Mouse (Mus musculus) yolk sac, embryonic 10.5 days (tissue): ENCODE results near the gene St8sia1.

ENCODE experiments used
- DNase-seq: peaks from one replicate; pipeline ENCODE4 v3.0.0-alpha.2; 2017; ENCODE audit warnings: low spot score

St8sia1 gene

DNA sequence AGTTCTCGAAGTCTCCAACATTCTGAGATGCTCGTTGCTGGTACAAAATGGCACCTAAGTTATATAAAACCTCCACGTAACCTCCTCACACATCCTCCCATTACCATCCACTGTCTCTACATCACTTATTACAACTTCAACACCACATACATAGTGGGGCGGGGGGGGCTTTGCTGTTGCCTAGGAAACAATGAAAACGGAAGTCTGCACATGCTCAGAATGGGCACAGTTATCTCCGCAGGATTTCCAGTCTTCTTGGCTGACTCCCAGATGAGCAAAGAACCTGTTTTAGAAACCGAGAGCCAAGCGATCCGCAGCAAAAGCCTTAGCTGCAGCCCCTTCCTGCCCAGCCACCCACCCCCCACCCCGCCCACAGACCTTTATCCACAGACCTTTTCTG, 174.5 kb downstream of the St8sia1 start:
- DNase-seq, result no peak

- no peak for DNase-seq
Measured at GRCm38 (mm10) chr6:142788042-142788987, 175.9 kb downstream of the St8sia1 start.

- DNase-seq, result no peak
Measured at GRCm38 (mm10) chr6:142786106-142786505, 178.1 kb downstream of the St8sia1 start.

DNA sequence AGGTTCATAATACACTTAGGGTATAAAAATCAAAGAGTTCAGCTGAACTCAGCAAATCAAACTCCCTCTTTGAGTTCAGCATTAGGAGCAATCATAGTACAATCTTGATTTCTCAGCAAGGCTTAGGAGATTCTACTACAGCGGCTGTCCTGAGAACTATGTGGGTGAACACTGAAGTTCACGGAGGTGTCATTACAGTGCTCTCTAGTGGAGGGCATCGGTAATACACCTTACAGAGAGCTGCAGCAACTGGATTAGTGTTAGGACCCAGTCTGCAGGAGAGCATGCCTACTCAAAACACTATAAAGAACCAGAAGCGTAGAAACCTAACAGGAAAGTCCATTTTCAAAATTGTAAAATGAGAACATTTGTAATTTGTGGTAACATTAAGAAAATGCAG, 178.9 kb downstream of the St8sia1 start:
- no peak for DNase-seq

DNA sequence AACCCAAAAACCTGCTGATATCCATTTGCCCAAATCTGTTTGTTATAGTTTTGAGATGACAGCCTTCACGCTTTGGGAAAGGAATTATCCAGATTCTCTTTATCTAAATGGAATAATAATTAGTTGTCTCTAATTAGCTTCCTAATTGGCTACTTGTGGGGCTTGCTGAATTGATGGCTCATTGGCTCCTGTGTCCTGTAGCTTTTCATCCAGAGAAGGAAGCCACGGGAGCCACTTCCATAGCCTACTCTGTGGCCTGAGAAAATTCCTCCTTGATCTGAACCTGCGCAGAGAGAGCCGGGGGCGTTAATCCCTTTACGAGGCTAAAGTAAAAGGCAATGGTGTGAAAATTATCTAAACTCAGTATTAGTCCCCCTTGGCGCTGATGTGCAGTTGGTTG, 183.0 kb downstream of the St8sia1 start:
- no peak for DNase-seq

DNA sequence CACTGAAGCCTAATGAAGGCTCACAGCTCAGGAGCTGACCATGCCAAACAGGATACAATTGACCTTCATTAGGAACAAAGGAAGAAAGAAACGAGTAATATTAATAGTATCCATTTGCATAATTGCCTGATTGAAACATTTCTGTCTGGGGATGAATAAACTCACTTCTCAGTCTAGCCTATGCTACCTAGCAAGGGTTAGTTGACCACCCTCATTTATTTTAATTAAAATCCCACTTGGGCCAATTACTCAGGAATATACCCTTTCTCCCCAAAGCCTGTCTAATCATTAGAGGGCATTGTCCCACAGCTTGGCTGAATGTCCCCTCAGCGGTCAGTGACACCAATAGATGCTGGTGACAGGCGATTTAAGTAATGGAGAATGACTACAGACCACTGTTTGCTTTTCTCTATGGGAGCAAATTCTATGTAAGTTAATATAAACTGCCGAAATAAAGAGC, 183.6 kb downstream of the St8sia1 start:
- no peak for DNase-seq

GRCm38 (mm10) chr6:142779812-142780573, 184.3 kb downstream of the St8sia1 start:
- no peak for DNase-seq

- no peak for DNase-seq
Measured at GRCm38 (mm10) chr6:142779045-142779811, 185.0 kb downstream of the St8sia1 start.

DNA sequence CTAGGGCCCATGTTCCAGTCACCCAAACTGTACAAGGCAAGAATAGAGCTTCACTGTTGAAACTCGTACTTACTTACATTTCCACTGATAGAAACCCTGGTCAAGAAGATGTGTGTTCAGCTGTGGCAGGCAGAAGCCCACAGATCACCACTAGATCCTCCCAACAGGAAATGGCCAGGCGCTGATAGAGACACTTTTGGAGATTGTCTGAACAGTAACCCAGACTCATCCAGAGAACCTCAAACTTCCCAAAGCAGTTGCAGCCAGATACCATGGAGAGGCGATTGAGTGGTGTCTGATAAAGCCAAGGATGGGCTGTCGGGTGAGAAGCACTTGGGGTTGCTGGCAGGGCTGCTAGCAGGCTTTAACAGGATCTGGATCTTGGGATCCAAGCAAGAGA, 187.3 kb downstream of the St8sia1 start:
- DNase-seq, result no peak

DNA sequence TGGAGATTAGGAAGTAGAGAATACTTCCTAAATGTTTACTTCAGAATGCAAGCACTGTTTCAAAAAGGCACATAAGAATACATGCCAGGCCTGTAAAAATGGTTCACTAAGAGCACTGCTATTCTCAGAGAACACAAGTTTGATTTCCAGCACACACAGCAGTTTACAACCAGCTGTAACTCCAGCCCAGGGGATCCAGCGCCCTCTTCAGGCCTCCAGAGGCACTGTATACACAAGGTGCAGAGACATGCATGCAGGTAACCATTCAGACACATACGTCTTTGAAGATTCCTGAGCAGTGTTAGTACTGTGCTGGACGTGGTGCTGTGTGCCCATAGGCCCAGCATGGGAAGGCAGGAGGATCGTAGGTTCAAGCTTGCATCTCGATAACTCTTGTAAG, 190.7 kb downstream of the St8sia1 start:
- DNase-seq, result no peak

DNA sequence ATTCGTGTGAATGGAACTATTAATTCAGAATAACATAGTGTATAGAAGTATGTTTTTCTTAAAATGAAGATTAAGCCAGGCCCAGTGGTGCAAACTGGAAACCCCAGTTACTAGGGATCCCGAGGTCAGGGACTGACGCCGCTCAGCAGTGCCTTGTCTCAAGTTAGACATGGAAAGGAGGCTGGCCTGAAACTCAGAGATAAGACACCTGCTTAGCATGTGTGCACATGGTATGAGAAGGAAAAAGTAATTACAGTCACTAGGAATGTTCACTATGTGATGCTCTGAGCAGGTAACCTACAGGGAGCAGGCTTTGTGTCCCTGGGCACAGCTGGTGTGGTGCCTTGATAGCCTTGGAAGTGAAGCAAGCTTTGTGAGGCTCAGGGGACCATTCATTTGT, 192.6 kb downstream of the St8sia1 start:
- DNase-seq, result no peak
